Mouse (Mus musculus): ENCODE results near the gene Olfr520. TPM values are rescaled to one million over a fixed set of nuclear protein-coding genes. Genes with fewer than 3 reads are reported as not detected.

Gene Olfr520
- polyA plus RNA-seq (2017; shearing (Covaris generic)), result not detected

GRCm38 (mm10) chr7:99729973-99730372 lies at the start of gene Olfr520:
Gene Olfr520, plus strand, starts transcription at chr7:99730273.

GRCm38 (mm10) chr7:99711166-99711565 lies 18.9 kb upstream of the Olfr520 start, which contains the start of gene Slco2b1:
Gene Slco2b1, minus strand, starts transcription at chr7:99711340.

DNA sequence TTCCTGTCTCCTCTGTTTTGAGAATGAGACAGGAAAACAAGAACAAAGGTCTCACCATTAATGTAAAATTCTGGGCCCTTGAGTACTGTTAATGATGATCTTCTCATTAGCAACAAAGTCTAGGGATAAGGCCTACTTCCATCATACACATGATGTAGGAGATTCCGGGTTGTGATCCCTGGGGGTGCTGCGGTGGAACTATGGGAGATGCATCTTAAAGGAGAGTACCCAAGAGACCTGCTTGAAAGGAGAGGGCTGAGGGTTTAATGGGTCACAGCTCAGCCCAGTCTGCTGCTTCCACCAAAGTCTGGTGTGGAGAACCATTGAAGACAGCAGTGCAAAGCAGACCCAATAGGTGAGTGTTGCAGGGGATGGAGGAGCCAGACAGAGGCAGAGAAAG lies 33.1 kb downstream of the Olfr520 start, which contains the start of gene Olfr521:
Olfr521 (plus strand) TSS at position 301 of the 400 bp plus-strand sequence.

Other genes starting within 250 kb of the Olfr520 start
- gene Rps3, start 246.5 kb upstream of the Olfr520 start, polyA plus RNA-seq (2017; shearing (Covaris generic)), result 1,336 TPM
- 17.9 TPM for gene Arrb1, start 194.8 kb upstream of the Olfr520 start, polyA plus RNA-seq (2017; shearing (Covaris generic))
- 0.85 TPM for gene Tpbgl, start 103.2 kb upstream of the Olfr520 start, polyA plus RNA-seq (2017; shearing (Covaris generic))
- gene Slco2b1, start 18.9 kb upstream of the Olfr520 start, polyA plus RNA-seq (2017; shearing (Covaris generic)), result not detected
- not detected for gene Olfr521, start 33.2 kb downstream of the Olfr520 start, polyA plus RNA-seq (2017; shearing (Covaris generic))
- 4.3 TPM for gene Neu3, start 98.1 kb downstream of the Olfr520 start, polyA plus RNA-seq (2017; shearing (Covaris generic))
- gene Xrra1, start 128.8 kb downstream of the Olfr520 start, polyA plus RNA-seq (2017; shearing (Covaris generic)), result not detected
- 237 TPM for gene Spcs2, start 133.2 kb downstream of the Olfr520 start, polyA plus RNA-seq (2017; shearing (Covaris generic))